Mouse (Mus musculus): Measurements from ENCODE around the gene Sdcbp2. TPM values are rescaled to one million over a fixed set of nuclear protein-coding genes. Genes with fewer than 3 reads are reported as not detected.
A peak's percentile ranks its signal among the peaks of the same experiment; 100 is the strongest.

Gene Sdcbp2
- 1.2 and 1.3 TPM in 2 replicates for polyA plus RNA-seq (2012; rRNA removed)

GRCm38 (mm10) chr2:151571873-151572700 is at the start of gene Sdcbp2:
TSS of gene Sdcbp2 (plus strand) at chr2:151572622.
- TF ChIP-seq CTCF (conservative IDR thresholded peaks at IDR 0.05; ENCODE audit: insufficient read depth, insufficient read length, low read depth, low read length) (no peak), POLR2A (IDR thresholded peaks at IDR 0.05; ENCODE audit: low read depth, low read length) (no peak)
- no peak within 1 kb of the TSS for H3K4me3 ChIP-seq (ENCODE audit: insufficient read depth, low read depth, low read length)
- peak; percentile 18 for DNase-seq
- H3K4me1 ChIP-seq (ENCODE audit: control insufficient read depth, insufficient read depth, low read length) = no peaks in the 10 kb centered on the region; the same call in 1 of the 2 replicates
- no peaks in the 10 kb centered on the region for H3K36me3 ChIP-seq (ENCODE audit: control insufficient read depth, insufficient read depth, low read length)
- no peaks in the 10 kb centered on the region for H3K27me3 ChIP-seq (replicated peaks; ENCODE audit: control insufficient read depth, insufficient read depth, low read length)
- 70% methylated on average over 17 of the region's 17 CpGs for WGBS
- H3K27ac ChIP-seq (ENCODE audit: insufficient read depth, low read depth, low read length) = no peak within 1 kb of the TSS

- Histone ChIP-seq H3K4me3 (ENCODE audit: insufficient read depth, low read depth, low read length) (no peak overlapping the region), H3K36me3 (ENCODE audit: control insufficient read depth, insufficient read depth, low read length) (no peaks in the 10 kb centered on the region), H3K27me3 (replicated peaks; ENCODE audit: control insufficient read depth, insufficient read depth, low read length) (no peaks in the 10 kb centered on the region), H3K4me1 (ENCODE audit: control insufficient read depth, insufficient read depth, low read length) (no peaks in the 10 kb centered on the region), H3K27ac (ENCODE audit: insufficient read depth, low read depth, low read length) (no peak overlapping the region)
- no peak for DNase-seq
- 57% methylated on average over 4 of the region's 4 CpGs for WGBS
- TF ChIP-seq CTCF (conservative IDR thresholded peaks at IDR 0.05; ENCODE audit: insufficient read depth, insufficient read length, low read depth, low read length) = no peak
- TF ChIP-seq POLR2A (IDR thresholded peaks at IDR 0.05; ENCODE audit: low read depth, low read length) = no peak
Measured at GRCm38 (mm10) chr2:151524324-151525041, 47.9 kb upstream of the Sdcbp2 start.

- H3K27me3 ChIP-seq (replicated peaks; ENCODE audit: control insufficient read depth, insufficient read depth, low read length) = no peaks in the 10 kb centered on the region
- TF ChIP-seq POLR2A (IDR thresholded peaks at IDR 0.05; ENCODE audit: low read depth, low read length) (no peak), CTCF (conservative IDR thresholded peaks at IDR 0.05; ENCODE audit: insufficient read depth, insufficient read length, low read depth, low read length) (no peak)
- no peaks in the 10 kb centered on the region for H3K4me1 ChIP-seq (ENCODE audit: control insufficient read depth, insufficient read depth, low read length)
- no peak for DNase-seq
- H3K27ac ChIP-seq (ENCODE audit: insufficient read depth, low read depth, low read length) = no peak overlapping the region
- WGBS = 71% methylated on average over 2 of the region's 2 CpGs
- H3K36me3 ChIP-seq (ENCODE audit: control insufficient read depth, insufficient read depth, low read length) = no peaks in the 10 kb centered on the region
- H3K4me3 ChIP-seq (ENCODE audit: insufficient read depth, low read depth, low read length) = no peak overlapping the region
Measured at GRCm38 (mm10) chr2:151525520-151525919, 46.9 kb upstream of the Sdcbp2 start.

- DNase-seq = no peak
- 97% methylated on average over 1 of the region's 1 CpGs for WGBS
- TF ChIP-seq POLR2A (IDR thresholded peaks at IDR 0.05; ENCODE audit: low read depth, low read length) (no peak), CTCF (conservative IDR thresholded peaks at IDR 0.05; ENCODE audit: insufficient read depth, insufficient read length, low read depth, low read length) (no peak)
Measured at GRCm38 (mm10) chr2:151528066-151528465, 44.4 kb upstream of the Sdcbp2 start.

GRCm38 (mm10) chr2:151529169-151529568 is 43.3 kb upstream of the Sdcbp2 start:
- H3K4me3 ChIP-seq (ENCODE audit: insufficient read depth, low read depth, low read length) = no peak overlapping the region
- no peaks in the 10 kb centered on the region for H3K36me3 ChIP-seq (ENCODE audit: control insufficient read depth, insufficient read depth, low read length)
- no peaks in the 10 kb centered on the region for H3K4me1 ChIP-seq (ENCODE audit: control insufficient read depth, insufficient read depth, low read length)
- DNase-seq = no peak
- TF ChIP-seq CTCF (conservative IDR thresholded peaks at IDR 0.05; ENCODE audit: insufficient read depth, insufficient read length, low read depth, low read length) = no peak
- no peak for TF ChIP-seq POLR2A (IDR thresholded peaks at IDR 0.05; ENCODE audit: low read depth, low read length)
- no peak overlapping the region for H3K27ac ChIP-seq (ENCODE audit: insufficient read depth, low read depth, low read length)
- no peaks in the 10 kb centered on the region for H3K27me3 ChIP-seq (replicated peaks; ENCODE audit: control insufficient read depth, insufficient read depth, low read length)

More at GRCm38 (mm10) chr2:151528066-151528465, 44.4 kb upstream of the Sdcbp2 start:
- Histone ChIP-seq H3K36me3 (ENCODE audit: control insufficient read depth, insufficient read depth, low read length) (no peaks in the 10 kb centered on the region), H3K27me3 (replicated peaks; ENCODE audit: control insufficient read depth, insufficient read depth, low read length) (no peaks in the 10 kb centered on the region), H3K4me1 (ENCODE audit: control insufficient read depth, insufficient read depth, low read length) (no peaks in the 10 kb centered on the region), H3K27ac (ENCODE audit: insufficient read depth, low read depth, low read length) (no peak overlapping the region), H3K4me3 (ENCODE audit: insufficient read depth, low read depth, low read length) (no peak overlapping the region)

GRCm38 (mm10) chr2:151530378-151531230 is 41.8 kb upstream of the Sdcbp2 start:
- H3K4me3 ChIP-seq (ENCODE audit: insufficient read depth, low read depth, low read length) = no peak overlapping the region
- TF ChIP-seq POLR2A (IDR thresholded peaks at IDR 0.05; ENCODE audit: low read depth, low read length) = no peak
- H3K27me3 ChIP-seq (replicated peaks; ENCODE audit: control insufficient read depth, insufficient read depth, low read length) = no peaks in the 10 kb centered on the region
- H3K4me1 ChIP-seq (ENCODE audit: control insufficient read depth, insufficient read depth, low read length) = no peaks in the 10 kb centered on the region
- no peaks in the 10 kb centered on the region for H3K36me3 ChIP-seq (ENCODE audit: control insufficient read depth, insufficient read depth, low read length)
- no peak for DNase-seq
- WGBS = 55% methylated on average over 8 of the region's 8 CpGs
- H3K27ac ChIP-seq (ENCODE audit: insufficient read depth, low read depth, low read length) = no peak overlapping the region
